Mouse (Mus musculus): Measurements from ENCODE around the gene Cnot6.
A peak's percentile ranks its signal among the peaks of the same experiment; 100 is the strongest.

Cnot6 gene

DNA sequence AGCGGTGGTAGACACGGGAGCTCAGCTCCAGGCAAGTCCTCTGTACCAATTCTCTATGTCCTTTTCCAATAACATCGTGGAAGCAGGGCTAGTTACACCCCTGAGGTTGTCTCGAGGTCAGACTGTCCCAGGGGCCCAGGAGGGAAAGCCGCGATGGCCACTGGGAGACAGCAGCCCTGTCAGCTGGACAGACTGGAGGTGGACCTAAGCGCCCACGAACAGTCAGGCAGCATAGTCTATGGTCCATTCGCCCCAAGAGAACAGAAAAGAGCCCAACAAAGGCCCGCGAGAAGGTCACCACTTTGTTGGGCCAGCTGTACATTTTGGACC, 59.5 kb downstream of the Cnot6 start:
- DNase-seq: peak in 1 of 2 experiments; percentile 32

DNA sequence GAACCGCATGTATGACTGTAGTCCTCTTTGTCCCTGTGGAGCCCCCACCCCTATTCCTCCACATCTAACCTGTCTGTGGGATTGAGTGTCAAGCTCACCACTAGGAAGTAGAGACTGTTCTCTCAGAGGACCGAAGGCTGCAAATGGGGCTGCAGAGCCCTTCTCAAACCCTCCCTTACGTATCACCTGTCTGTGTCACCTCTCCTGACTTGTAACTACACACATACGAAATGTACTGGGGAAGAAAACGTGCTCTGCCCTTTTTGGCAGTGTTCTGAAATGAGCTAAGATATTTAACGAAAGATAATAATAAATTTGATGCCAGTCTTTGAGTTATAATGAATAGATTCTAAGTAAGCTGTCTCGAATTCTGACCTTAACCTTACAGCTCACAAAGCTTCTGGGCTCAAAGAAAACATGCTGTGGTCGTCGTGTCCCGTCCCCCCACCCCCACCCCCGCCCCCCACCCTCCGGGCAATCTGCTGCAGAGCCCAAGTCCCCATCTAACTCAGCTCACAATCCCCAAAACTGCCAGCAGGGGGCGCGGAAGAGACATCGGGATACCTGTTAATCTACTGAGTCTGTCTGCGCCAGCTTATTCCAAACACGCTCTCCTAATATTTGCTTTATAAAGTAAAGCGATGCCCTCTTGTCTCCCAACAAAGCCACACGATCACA, 60.0 kb downstream of the Cnot6 start:
- DNase-seq: peak; percentile 92 to 93

DNA sequence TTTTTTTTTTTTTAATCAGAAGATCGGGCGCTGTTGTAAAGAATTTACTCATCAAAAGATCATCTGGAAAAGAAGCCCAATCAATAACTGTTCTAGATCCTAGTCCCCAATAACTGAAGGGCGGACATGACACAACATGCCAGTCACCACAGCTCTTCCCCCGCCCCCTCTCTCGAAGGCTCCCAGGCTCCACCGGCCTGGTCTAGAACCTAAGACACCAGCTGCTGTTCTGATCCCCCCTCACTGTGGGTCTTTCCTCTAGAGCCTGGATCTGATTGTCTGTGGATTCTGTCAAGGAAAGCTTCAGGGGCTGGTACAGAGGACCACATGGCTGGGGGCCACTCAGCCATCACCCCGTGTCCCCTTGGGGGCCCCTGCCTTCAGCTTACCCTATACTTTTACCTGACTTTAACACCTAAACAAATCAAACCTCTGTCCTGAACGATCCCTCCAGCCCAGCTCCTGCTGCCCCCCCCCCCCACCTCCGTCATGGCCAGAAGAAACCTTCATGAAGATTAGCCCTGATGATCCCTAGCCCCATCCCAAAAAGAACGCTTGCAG, 60.7 kb downstream of the Cnot6 start:
- no peak for DNase-seq

DNA sequence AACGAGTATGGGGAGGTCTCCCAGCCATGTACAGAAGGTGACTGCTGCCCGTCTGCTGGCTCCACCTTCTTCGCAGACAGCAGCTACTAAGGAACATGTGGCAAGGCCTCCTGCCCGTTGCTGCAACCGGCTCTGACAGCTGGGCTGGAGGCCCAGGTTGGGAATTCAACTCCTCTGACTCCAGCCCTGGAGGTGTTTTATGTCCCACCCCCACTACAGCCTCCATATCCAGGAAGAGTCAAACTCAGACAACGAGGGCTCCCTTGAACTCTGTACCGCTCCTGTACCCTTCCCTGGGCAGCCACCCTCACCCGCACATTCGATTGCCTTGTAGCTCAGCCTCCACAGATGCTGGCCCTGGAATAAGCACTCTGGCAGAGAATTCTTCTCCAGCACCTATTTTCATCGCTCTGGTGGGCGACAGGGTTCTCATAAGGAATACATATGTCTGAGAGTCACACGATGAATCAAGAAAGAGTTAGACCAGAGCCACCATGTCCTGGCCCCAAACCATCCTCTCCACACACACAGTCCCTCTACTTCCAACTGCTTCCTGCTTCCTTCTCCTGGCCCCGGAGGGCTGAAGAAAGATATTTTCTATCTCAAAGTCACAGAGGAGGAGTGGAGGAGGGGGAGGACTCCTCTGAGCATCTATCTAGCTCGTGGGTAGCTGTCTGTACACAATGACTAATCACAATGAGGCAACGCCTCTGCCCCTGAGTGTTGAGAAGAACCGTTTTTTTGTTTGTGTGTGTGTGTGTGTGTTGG, 61.3 kb downstream of the Cnot6 start:
- DNase-seq: no peak

DNA sequence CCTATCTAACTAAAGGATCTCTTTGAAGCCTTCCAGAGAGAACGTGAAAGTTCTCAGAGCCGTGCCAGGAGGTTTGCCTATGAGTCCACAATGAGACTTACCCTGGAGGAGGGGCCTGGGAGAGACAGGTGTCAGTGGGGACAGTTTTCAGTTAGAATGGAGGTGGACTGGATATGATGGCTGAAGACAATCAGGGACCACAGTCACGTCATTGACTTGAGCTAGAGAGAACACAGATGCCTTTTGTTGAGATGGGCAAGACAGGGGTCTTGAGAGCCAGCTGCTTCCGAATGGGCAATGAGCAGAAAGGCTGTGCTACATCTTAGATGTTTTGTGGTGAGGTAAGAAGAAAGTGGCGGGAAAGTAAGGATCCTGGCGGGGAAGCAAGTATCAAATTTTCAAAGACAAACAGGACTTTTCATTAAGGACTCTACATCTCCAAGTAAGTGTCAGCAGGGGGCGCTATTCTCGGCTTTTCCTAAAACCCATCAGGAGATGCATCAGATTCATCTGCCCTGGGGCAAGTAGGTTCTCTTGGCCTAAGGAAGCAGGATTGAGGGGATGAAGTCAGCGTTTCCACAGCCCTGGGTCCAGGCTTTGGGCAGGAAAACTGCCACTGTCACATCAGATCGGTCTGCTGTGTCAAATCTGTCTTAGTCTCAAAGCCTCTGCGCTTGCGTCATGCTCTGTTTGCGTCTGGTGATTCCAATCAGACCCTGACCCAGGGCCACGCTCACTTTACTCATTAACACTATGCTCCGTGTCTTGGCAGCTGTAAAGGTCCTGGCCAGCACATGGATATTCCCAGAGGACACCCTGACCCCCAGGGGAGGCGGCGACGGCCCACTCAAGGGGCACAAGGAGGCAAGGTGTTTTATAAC, 62.2 kb downstream of the Cnot6 start:
- DNase-seq: peak; percentile 52 to 68

DNA sequence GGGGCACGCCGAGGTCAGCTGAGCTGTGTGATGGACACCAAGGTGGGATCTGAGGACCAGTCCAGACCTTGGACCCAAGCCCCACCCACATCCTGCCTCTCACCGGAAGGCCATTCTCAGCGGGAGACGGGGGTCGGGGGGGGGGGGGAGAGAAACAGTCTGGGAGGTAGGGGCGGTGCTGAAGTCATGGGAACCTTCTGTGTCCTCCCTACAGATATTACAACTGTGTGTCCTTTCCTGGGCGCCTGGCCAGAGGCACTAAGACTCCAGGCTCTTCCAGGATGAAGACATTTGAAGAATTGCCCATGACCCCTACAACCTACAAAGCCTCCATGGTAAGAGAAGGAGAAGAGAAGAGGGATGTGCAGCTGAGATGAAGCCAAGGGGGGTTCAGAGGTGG, 66.8 kb downstream of the Cnot6 start:
- DNase-seq: no peak

DNA sequence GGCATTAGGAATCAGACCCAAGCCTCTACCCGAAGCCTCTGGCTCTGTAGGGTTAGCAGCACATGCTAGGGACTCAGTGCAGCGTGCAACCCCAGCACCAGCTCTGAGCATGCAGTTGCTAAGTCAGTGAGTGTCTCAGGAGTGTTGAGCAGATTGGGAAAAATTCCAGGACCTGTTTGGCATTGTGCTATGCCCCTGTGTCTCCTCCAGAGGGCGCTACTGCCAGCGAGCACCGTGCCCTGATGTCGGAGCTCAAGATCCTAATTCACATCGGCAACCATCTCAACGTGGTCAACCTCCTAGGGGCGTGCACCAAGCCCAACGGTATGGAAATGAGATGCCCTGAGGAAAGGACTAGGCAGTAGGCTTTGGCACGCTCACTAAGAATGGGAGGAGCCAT, 76.1 kb downstream of the Cnot6 start:
- peak; percentile 27 to 41 for DNase-seq

DNA sequence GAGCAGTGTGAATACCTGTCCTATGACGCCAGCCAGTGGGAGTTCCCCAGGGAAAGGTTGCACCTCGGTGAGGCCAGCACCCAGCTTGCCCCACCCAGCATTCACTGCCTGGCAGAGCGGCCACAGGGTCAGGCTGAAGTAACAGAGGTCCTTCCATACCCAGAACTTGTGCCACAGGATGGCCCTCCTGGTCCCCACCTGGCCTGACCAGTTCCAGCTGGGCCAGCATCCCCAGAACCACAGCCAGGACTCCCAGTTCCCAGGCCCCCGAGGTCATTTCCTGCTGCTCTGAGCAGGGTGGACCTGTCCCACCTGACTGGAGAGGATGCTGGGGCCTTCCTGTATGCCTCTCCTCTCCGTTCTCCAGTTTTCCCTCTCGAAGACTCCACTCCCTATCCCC, 76.9 kb downstream of the Cnot6 start:
- DNase-seq: no peak

DNA sequence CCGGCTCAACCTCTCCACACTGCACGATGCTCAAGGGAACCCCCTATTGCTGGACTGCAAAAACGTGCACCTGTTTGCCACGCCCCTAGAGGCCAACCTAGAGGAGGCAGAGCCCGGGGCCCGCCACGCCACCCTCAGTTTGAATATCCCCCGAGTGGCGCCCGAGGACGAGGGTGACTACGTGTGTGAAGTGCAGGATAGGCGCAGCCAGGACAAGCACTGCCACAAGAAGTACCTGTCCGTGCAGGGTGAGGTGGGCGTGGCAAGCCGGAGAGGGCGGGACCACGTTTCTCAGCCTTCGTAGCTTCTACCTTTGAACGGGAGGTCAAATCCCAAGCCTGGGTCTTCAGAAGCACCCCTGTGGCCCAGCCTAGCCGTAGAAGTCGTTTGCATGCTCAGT, 78.4 kb downstream of the Cnot6 start:
- DNase-seq: peak in 1 of 2 experiments; percentile 45

DNA sequence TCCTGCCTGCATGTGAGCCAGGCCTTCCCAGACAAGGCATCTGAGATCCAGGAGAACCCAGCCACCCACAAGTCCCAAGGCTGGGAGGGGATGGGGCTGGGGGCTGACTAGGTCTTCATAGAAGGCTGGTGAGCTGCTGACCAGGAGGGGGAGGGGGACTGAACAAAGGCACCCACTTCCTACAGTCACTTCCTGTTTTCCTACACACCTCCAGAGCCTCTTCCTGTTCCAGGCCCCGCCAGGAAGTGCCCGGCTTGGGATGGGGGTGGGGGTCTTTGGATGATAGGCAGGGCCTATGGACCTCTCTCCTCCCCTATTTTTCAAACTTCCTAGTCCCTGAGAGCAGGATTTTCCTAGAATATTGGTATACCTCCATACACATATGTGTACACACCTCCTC, 80.3 kb downstream of the Cnot6 start:
- peak; percentile 43 to 59 for DNase-seq

DNA sequence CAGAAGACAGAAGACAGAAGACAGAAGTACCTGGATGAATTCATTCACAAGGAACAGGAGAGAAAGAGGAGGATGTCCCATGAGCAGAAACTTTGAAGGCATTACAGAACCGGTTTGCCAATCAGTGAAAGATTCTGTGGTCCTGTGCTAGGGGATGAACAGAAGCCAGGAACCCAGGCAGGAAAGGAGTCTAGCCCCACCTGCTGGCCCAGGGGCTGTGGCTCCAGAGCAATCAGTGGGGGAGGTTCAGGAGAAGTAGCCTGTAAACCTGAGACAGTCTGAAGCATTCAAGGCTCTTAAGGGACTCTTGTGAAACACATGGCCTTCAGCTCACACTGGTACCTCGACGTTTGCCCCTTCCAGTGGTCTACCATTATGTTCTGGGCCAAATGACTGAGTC, 81.4 kb downstream of the Cnot6 start:
- peak; percentile 52 to 66 for DNase-seq

DNA sequence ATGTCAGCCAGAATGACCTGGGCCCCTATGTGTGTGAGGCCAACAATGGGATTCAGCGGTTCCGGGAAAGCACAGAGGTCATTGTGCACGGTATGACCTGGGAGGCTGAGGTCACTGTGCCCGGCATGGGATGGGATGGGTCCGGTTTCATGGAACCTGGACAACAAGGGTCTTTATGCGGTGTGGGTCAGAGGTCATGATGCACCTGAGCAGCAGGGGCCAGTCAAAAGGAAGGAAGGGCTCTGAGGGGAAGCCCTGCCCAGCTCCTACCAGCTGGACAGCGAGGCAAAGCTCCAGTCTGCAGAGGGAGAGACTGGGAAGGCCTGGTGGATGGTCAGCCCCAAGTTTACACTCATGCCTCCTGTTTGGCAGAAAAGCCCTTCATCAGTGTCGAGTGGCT, 85.8 kb downstream of the Cnot6 start:
- no peak for DNase-seq

DNA sequence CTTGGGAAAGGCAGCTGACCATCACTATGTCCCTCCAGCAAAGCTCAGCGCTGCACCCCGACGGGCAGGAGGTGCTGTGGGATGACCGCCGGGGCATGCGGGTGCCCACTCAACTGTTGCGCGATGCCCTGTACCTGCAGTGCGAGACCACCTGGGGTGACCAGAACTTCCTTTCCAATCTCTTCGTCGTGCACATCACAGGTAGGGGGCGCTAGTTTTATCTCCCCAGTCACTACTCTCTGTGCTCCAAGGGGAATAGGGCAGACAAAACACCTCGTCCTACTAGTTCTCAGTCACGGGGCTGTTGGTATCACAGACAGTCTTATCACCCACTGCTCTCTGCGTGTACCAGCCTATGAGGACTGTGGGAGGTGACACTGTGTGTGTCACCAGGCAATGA, 86.7 kb downstream of the Cnot6 start:
- no peak for DNase-seq

DNA sequence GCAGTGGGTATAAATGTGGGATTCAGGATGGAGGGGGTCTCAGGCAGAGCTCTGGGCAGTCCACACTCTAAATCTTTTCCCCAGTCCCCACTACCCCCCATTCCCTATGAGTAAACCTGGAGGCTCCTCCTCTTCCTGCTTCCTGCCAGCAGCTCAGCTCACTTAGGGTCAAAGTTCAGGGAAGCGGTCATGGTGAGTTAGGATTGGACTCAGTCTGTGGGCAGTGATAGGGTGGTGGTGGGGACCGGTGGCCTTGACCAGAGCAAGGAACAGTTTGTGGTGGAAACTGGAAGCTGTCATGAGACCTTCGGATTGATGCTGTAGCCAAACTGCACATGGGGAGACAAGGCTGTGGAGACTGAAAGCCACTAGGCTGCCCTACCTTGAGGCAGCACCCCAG, 88.4 kb downstream of the Cnot6 start:
- DNase-seq: no peak

DNA sequence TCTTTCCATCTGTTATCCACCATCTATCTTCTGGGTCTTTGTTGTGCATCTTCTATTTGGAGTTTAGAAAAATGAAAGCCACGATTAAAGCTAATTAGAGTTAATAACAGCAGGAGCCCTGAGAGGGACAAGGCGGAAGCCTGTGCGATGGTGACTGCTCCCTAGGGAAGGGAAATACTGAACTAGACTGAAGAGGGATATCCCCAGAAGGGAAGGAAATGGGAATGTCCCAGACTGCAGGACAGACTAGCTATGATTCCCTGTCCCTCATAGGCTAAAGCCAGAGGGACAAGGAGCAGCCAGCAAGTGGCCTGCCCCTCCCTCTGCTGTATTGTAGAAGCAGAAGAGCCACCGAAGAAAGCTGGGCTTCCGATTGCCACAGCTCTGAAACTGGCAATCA, 90.6 kb downstream of the Cnot6 start:
- no peak for DNase-seq
